Mouse (Mus musculus) intestine, embryonic 14.5 days (tissue): ENCODE results near the gene Slc38a3. TPM values are rescaled to one million over a fixed set of nuclear protein-coding genes. Genes with fewer than 3 reads are reported as not detected.
A peak's percentile ranks its signal among the peaks of the same experiment; 100 is the strongest.

Experiments used
- ATAC-seq: fragments of 200-750 bp; cut with Nextera tagmentation; replicated peaks from 2 replicates; pipeline ENCODE4 v1.8.0; 2017; ENCODE audit warnings: low read depth, moderate number of reproducible peaks, moderate TSS enrichment, moderate library complexity; ENCODE audit not compliant: low FRiP score, low TSS enrichment
- DNase-seq: peaks from one replicate; pipeline ENCODE4 v3.0.0-alpha.2; 2018; ENCODE audit warnings: low spot score
- H3K27ac ChIP-seq: fragments of 300-500 bp; sonication (generic); 2 replicates; pipeline ENCODE4 v1.5.1; 2014; ENCODE audit warnings: low read depth, mild to moderate bottlenecking, control low read depth
- H3K27me3 ChIP-seq: fragments of 300-500 bp; sonication (generic); replicated peaks from 2 replicates; pipeline ENCODE4 v1.6.1; 2014; ENCODE audit warnings: low read length, control low read depth; ENCODE audit not compliant: control insufficient read depth, insufficient read depth
- H3K36me3 ChIP-seq: fragments of 300-500 bp; sonication (generic); 2 replicates; pipeline ENCODE4 v1.6.1; 2014; ENCODE audit warnings: low read length, control low read depth; ENCODE audit not compliant: control insufficient read depth, insufficient read depth
- H3K4me1 ChIP-seq: fragments of 300-500 bp; sonication (generic); replicated peaks from 2 replicates; pipeline ENCODE4 v1.6.1; 2014; ENCODE audit warnings: low read length, control low read depth, mixed read lengths; ENCODE audit not compliant: control insufficient read depth, insufficient read depth
- H3K4me2 ChIP-seq: fragments of 300-500 bp; sonication (generic); 2 replicates; pipeline ENCODE4 v1.6.1; 2014; ENCODE audit warnings: low read length
- H3K4me3 ChIP-seq: fragments of 300-500 bp; sonication (generic); 2 replicates; pipeline ENCODE4 v1.5.1; 2014; ENCODE audit warnings: low read depth, low read length, control low read depth, mixed read lengths
- H3K9ac ChIP-seq: fragments of 300-500 bp; sonication (generic); 2 replicates; pipeline ENCODE4 v1.6.1; 2014; ENCODE audit warnings: mild to moderate bottlenecking, low read length
- H3K9me3 ChIP-seq: fragments of 300-500 bp; sonication (generic); 2 replicates; pipeline ENCODE4 v1.6.1; 2016; ENCODE audit warnings: low read length, control low read depth; ENCODE audit not compliant: control insufficient read depth
- WGBS: fragments of 180-500 bp; shearing (Covaris S2); extraction: QIAGEN DNeasy Blood & Tissue Kit; methylation state at CpG from one replicate; pipeline ENCODE4 v1.1.7; 2014; 5-methylcytosine and 5-hydroxymethylcytosine counted together
- polyA plus RNA-seq: library from polyadenylated mRNA; unstranded; fragments of >200 nt; fragmentation: Nextera tagmentation; extraction: Ambion mirVana; gene quantifications from 2 replicates; pipeline ENCODE4 v1.2.1, GENCODE M21; 2014

Slc38a3 gene
- polyA plus RNA-seq, 1 experiment from 2014 or later = 9.3 TPM

- H3K27ac ChIP-seq = no peak within 1 kb of the TSS; the same call in 1 of the 2 replicates
- ATAC-seq (no peak), DNase-seq (no peak)
- peaks cover 46% of the 10 kb centered on the region for H3K4me1 ChIP-seq
- H3K36me3 ChIP-seq = peaks cover 4% of the 10 kb centered on the region
- H3K9me3 ChIP-seq = no peaks in the 10 kb centered on the region
- peak within 1 kb of the TSS; percentile 27; the same call in 1 of the 2 replicates for H3K4me2 ChIP-seq
- no peaks in the 10 kb centered on the region for H3K27me3 ChIP-seq
- no peak within 1 kb of the TSS for H3K9ac ChIP-seq
- no peak within 1 kb of the TSS for H3K4me3 ChIP-seq
- 35% methylated on average over 12 of the region's 12 CpGs for WGBS
Observed at GRCm38 (mm10) chr9:107608741-107609432, 60.4 kb downstream of the Slc38a3 start, which contains the start of gene Sema3b. Gene Sema3b, minus strand, starts transcription at chr9:107609229.

DNA sequence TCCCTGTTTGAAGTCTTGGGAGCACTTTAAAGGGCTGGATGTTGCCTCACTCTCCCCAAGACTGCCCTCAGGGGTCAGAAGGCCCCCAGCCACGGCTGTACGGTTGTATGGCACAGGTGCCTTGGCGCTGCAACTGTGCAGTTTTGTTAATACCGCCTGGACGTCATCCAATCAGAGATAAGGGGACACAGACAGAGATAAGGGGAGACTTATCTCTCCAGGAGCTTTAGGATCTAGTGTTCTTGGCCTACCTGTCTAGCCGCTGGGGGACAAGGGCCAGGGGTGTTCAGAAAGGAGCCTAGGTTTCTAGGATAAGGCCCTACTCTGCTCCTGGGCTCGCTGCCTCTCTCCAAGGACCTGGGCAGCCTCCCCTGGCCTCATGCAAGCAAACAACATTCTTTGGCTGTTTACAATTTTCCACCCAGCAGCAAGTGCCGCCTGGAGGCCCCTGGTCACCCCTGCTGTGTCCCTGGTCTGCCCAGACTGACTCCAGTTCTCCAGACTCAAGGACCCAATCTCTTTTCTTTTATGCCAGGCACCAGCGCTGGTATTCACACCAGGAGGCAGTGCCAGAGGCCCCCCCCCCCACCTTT is 61.6 kb downstream of the Slc38a3 start:
- DNase-seq (no peak), ATAC-seq (no peak)
- H3K27me3 ChIP-seq = no peaks in the 10 kb centered on the region
- no peak overlapping the region; the same call in 1 of the 2 replicates for H3K27ac ChIP-seq
- WGBS = 43% methylated on average over 9 of the region's 9 CpGs
- no peak overlapping the region for H3K9ac ChIP-seq
- H3K9me3 ChIP-seq = no peaks in the 10 kb centered on the region
- no peak overlapping the region for H3K4me3 ChIP-seq
- H3K36me3 ChIP-seq = no peaks in the 10 kb centered on the region
- peaks cover 46% of the 10 kb centered on the region for H3K4me1 ChIP-seq
- H3K4me2 ChIP-seq = 0 out of 2 replicates have a peak overlapping the region, but pooled peaks have one; percentile 1

- no peaks in the 10 kb centered on the region for H3K27me3 ChIP-seq
- peak overlapping the region; percentile 32 for H3K4me2 ChIP-seq
- H3K9me3 ChIP-seq = no peaks in the 10 kb centered on the region
- 58% methylated on average over 2 of the region's 2 CpGs for WGBS
- no peaks in the 10 kb centered on the region for H3K36me3 ChIP-seq
- H3K4me1 ChIP-seq = peaks cover 44% of the 10 kb centered on the region
- DNase-seq (no peak), ATAC-seq (no peak)
- no peak overlapping the region; the same call in 1 of the 2 replicates for H3K4me3 ChIP-seq
- H3K9ac ChIP-seq = no peak overlapping the region
- H3K27ac ChIP-seq = peak overlapping the region; percentile 47; the same call in 1 of the 2 replicates
Observed at GRCm38 (mm10) chr9:107607036-107607435, 62.3 kb downstream of the Slc38a3 start.

DNA sequence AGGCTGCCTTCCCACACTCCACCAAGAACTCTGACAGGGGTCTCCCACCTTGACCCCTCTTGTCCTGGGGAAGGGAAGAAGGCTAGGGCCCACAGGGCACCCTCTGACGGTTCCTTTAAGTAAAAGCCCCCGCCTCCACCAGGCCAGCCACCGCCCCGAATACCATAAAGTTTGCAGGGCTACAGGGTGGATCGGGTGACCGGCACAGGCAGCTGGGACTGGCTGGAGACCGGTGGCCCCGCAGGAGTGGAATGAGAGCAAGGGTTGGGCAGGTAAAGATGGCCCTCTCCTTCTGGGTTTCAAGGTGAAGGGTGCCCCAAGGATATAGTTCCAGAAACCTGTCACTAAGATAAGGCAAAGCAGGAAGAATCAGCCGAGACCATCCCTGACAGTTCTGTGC is 62.7 kb downstream of the Slc38a3 start:
- 12% methylated on average over 9 of the region's 9 CpGs for WGBS
- no peaks in the 10 kb centered on the region for H3K9me3 ChIP-seq
- H3K27me3 ChIP-seq = no peaks in the 10 kb centered on the region
- DNase-seq = no peak
- H3K4me1 ChIP-seq = peaks cover 40% of the 10 kb centered on the region
- peak overlapping the region; percentile 8; the same call in 1 of the 2 replicates for H3K4me3 ChIP-seq
- peak overlapping the region; percentile 47; the same call in 1 of the 2 replicates for H3K27ac ChIP-seq
- no peak overlapping the region for H3K9ac ChIP-seq
- no peaks in the 10 kb centered on the region for H3K36me3 ChIP-seq
- ATAC-seq = peak; percentile 21; the same call in 1 of the 2 replicates
- peak overlapping the region; percentile 32 for H3K4me2 ChIP-seq

GRCm38 (mm10) chr9:107605041-107605661 is 64.2 kb downstream of the Slc38a3 start:
- Histone ChIP-seq H3K27me3 (no peaks in the 10 kb centered on the region), H3K27ac (peak overlapping the region; percentile 62), H3K9me3 (no peaks in the 10 kb centered on the region), H3K36me3 (no peaks in the 10 kb centered on the region), H3K4me1 (peaks cover 33% of the 10 kb centered on the region), H3K9ac (0 out of 2 replicates have a peak overlapping the region, but pooled peaks have one; percentile 30), H3K4me2 (peak overlapping the region; percentile 45), H3K4me3 (peak overlapping the region; percentile 25)
- DNase-seq = no peak
- 29% methylated on average over 21 of the region's 23 CpGs for WGBS
- peak; percentile 34 for ATAC-seq

DNA sequence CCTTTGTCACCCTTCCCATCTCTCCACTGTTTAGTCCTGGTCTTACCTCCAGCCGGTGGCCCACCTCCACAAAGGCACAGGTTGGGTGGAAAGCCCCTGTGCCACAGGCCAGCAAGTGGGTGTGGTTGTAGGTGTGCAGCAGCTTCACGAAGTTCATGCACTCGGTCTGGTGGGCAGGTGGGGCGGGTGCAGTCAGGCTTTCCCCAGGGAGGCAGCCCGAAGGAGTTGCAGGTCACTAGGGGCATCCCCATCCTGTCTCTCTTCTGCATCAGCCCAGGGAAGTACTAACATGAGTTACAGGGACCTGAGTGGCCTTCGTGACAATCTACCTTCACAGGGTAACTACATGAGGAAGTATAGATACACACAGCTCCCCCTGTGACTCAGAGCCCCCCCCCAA is 66.1 kb downstream of the Slc38a3 start:
- H3K4me1 ChIP-seq = peaks cover 23% of the 10 kb centered on the region
- DNase-seq (no peak), ATAC-seq (no peak)
- no peak overlapping the region for H3K27ac ChIP-seq
- 69% methylated on average over 6 of the region's 6 CpGs for WGBS
- H3K4me2 ChIP-seq = no peak overlapping the region
- no peaks in the 10 kb centered on the region for H3K27me3 ChIP-seq
- H3K4me3 ChIP-seq = no peak overlapping the region
- H3K9ac ChIP-seq = no peak overlapping the region
- no peaks in the 10 kb centered on the region for H3K36me3 ChIP-seq
- H3K9me3 ChIP-seq = no peaks in the 10 kb centered on the region

GRCm38 (mm10) chr9:107602068-107602648 is 67.2 kb downstream of the Slc38a3 start:
- Histone ChIP-seq H3K36me3 (no peaks in the 10 kb centered on the region), H3K4me1 (peaks cover 22% of the 10 kb centered on the region), H3K4me3 (no peak overlapping the region), H3K9me3 (no peaks in the 10 kb centered on the region), H3K9ac (no peak overlapping the region), H3K27ac (no peak overlapping the region), H3K27me3 (no peaks in the 10 kb centered on the region), H3K4me2 (0 out of 2 replicates have a peak overlapping the region, but pooled peaks have one; percentile 1)
- peak; percentile 47; the same call in 1 of the 2 replicates for ATAC-seq
- peak; percentile 100 for DNase-seq
- WGBS = 10% methylated on average over 10 of the region's 10 CpGs

DNA sequence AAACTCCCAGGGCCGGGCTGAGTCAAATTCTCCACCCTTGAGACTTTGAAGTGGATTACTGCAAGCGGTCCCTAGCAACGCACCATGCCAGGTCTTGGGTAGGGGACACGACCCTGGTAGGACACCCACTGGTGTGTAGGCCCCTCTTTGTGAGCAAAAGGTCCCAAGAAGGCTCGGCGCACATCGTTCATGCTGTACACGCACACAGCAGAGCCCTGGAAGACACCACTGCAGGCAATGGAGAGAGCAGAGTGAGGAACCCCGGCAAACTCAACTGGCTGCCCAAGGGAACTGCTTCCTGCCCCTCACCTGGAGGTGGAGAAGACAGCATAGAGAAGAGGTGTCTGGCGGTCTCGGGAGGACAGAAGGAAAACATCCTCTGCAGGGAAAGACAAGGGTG is 68.1 kb downstream of the Slc38a3 start:
- DNase-seq = no peak
- Histone ChIP-seq H3K9me3 (no peaks in the 10 kb centered on the region), H3K9ac (no peak overlapping the region), H3K36me3 (no peaks in the 10 kb centered on the region), H3K4me2 (no peak overlapping the region), H3K4me3 (no peak overlapping the region), H3K27ac (no peak overlapping the region), H3K4me1 (peaks cover 16% of the 10 kb centered on the region), H3K27me3 (no peaks in the 10 kb centered on the region)
- ATAC-seq = no peak
- 83% methylated on average over 11 of the region's 11 CpGs for WGBS
